Mouse (Mus musculus) subcutaneous adipose tissue, adult 2 months (tissue): ENCODE measurements around the gene Lmbrd2. TPM values are rescaled to one million over a fixed set of nuclear protein-coding genes. Genes with fewer than 3 reads are reported as not detected.

Source experiments
- polyA plus RNA-seq: library from polyadenylated mRNA; depleted of rRNA; stranded (reverse); fragments of >200 nt; gene quantifications from 2 replicates; pipeline ENCODE4 v1.2.3, GENCODE M21; 2012; ENCODE audit warnings: low replicate concordance; rRNA removed

The Lmbrd2 gene
- 5.3 and 9.6 TPM in 2 replicates for polyA plus RNA-seq

DNA sequence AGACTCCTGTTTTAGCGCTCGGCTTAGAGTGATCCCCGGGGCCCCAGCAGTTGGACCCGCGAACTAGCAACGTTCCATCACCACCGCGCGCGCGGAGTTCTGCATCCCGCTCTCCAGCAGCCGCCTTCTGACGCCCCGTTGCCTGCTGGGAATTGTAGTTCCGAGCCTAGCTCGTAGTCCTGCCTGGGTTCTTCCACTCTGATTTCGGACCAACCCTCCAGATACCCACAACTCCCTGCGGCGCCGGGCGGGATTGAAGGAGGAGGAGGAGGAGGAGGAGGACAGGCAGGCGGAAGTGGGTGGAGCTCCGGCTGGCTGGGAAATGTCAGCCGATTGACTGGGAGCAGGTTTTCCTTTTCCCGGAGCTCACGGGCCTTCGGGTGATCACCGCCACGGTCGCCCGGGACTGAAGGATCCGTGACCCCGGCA is at the start of gene Lmbrd2:
TSS of gene Lmbrd2 (plus strand) at position 299 of the 429 bp plus-strand sequence.

DNA sequence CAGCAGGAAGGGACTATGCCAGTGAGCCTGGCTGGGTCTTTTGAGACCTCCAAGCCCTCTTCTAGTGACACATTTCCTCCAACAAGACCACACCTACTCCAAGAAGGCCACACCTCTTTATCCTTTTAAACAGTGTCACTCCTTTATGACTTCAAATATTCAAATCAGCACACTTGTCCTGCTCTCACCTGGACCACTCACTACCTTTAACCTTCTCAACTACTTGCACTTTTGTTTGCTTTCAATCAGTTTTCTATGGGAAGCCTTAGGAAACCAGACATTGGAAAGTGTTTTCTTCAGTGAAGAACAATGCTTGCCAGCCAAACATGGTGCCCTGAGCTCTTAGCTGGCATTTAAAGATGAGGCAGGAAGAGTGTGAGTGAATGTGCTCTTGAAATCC is 15.0 kb downstream of the Lmbrd2 start, which contains the start of gene Skp2:
TSS of gene Skp2 (minus strand) at position 101 of the 400 bp plus-strand sequence.

Other genes starting within 250 kb of the Lmbrd2 start
- 0.39 and 1.1 TPM in 2 replicates for gene Ranbp3l, start 172.6 kb upstream of the Lmbrd2 start, polyA plus RNA-seq
- gene Nadk2, start 69.3 kb upstream of the Lmbrd2 start, polyA plus RNA-seq, result 12.5 and 16.2 TPM in 2 replicates
- 0.29 and 5.1 TPM in 2 replicates for gene Skp2, start 14.9 kb downstream of the Lmbrd2 start, polyA plus RNA-seq
- gene Ugt3a1, start 136.3 kb downstream of the Lmbrd2 start, polyA plus RNA-seq, result not detected in 2 replicates
- gene Ugt3a2, start 195.0 kb downstream of the Lmbrd2 start, polyA plus RNA-seq, result 0.78 and 4.8 TPM in 2 replicates